Mouse (Mus musculus): Measurements from ENCODE around the gene Plekhn1. TPM values are rescaled to one million over a fixed set of nuclear protein-coding genes. Genes with fewer than 3 reads are reported as not detected.

The Plekhn1 gene
- polyA plus RNA-seq, 1 experiment from 2014 or later: 23.9 TPM

DNA sequence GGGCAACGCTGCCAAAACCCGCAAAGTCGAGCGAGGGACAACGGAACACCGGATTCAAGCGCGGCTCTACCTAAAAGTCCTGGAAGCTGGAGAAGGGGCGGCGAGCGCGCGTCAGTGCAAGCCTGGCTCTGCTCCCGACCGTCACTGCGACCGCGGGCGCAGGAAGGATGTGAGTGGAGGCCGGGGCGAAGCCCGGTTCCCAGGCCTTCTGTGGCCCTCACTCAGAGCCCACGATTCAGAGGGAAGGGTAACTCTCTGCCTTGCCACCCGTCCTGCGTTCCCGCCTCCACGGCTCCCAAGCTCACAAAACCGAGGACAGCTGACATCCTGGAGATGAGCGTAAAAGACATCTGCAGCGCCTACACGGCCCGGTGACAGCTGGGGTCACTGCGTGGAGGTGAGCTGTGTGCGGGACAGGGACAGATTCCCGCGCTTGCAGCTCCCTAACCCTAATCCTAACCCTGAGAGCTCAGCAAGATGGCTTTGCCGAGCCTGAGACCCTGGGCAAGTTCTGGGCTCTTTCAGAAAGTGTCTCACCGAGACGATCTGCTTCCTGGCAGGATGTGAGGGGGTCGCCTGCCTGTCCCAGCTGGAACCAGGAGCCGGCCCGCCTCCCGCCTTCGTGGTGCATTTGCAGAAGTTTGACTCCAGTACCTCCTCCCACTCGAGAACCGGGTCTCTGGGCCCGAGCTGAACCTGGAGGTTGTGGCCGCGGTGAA, 31.1 kb downstream of the Plekhn1 start:
- ATAC-seq (ENCODE audit: low read depth) (peak; percentile 69), DNase-seq (ENCODE audit: low spot score) (no peak)
- Histone ChIP-seq H3K9ac (ENCODE audit: low read depth, low read length) (peak overlapping the region; percentile 65), H3K27ac (replicated peaks; ENCODE audit: low read depth, low read length) (no peak overlapping the region; the same call in 1 of the 2 replicates), H3K36me3 (ENCODE audit: control insufficient read depth, insufficient read depth, low read length) (no peaks in the 10 kb centered on the region), H3K27me3 (replicated peaks; ENCODE audit: control insufficient read depth, insufficient read depth, low read length) (peaks cover 16% of the 10 kb centered on the region), H3K4me1 (ENCODE audit: control insufficient read depth, insufficient read depth, low read length) (0 out of 2 replicates have a peak, but pooled peaks cover 6% of the 10 kb centered on the region), H3K9me3 (ENCODE audit: control insufficient read depth, low read length) (no peaks in the 10 kb centered on the region), H3K4me2 (ENCODE audit: low read depth, low read length) (peak overlapping the region; percentile 98), H3K4me3 (ENCODE audit: low read depth, low read length) (peak overlapping the region; percentile 62)
- WGBS: under 1% methylated on average over 39 of the region's 49 CpGs

DNA sequence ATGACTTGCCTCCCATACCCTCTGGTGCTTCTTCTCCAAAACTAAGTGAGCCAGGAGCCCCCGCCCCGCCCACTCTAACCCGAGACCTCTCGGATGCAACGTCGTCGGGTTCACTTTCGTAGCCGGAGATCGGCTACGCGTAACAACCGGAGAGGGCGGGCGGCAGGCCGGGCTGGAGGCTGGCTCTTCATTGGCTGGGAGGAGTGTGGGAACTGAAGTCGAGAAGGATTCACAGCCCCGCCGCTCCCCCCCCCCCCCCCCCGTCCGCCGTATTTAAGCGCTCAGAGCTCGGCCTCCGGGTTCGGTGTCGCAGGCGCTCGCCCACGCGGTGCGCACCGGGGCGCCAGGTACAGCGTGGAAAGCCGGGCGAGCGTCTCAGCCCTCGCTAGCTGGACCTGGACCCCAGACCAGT, 31.6 kb downstream of the Plekhn1 start, which contains the start of gene AW011738:
AW011738 (plus strand) TSS at position 304 of the 412 bp plus-strand sequence.
- H3K4me2 ChIP-seq (ENCODE audit: low read depth, low read length): peak within 1 kb of the TSS; percentile 98
- H3K27ac ChIP-seq (replicated peaks; ENCODE audit: low read depth, low read length): no peak within 1 kb of the TSS; the same call in 1 of the 2 replicates
- 0% methylated on average over 22 of the region's 39 CpGs for WGBS
- H3K9ac ChIP-seq (ENCODE audit: low read depth, low read length): peak within 1 kb of the TSS; percentile 65
- H3K27me3 ChIP-seq (replicated peaks; ENCODE audit: control insufficient read depth, insufficient read depth, low read length): peaks cover 16% of the 10 kb centered on the region
- DNase-seq (ENCODE audit: low spot score) (peak; percentile 88), ATAC-seq (ENCODE audit: low read depth) (peak; percentile 88)
- no peaks in the 10 kb centered on the region for H3K36me3 ChIP-seq (ENCODE audit: control insufficient read depth, insufficient read depth, low read length)
- H3K9me3 ChIP-seq (ENCODE audit: control insufficient read depth, low read length): no peaks in the 10 kb centered on the region
- 0 out of 2 replicates have a peak, but pooled peaks cover 6% of the 10 kb centered on the region for H3K4me1 ChIP-seq (ENCODE audit: control insufficient read depth, insufficient read depth, low read length)
- peak within 1 kb of the TSS; percentile 62 for H3K4me3 ChIP-seq (ENCODE audit: low read depth, low read length)

DNA sequence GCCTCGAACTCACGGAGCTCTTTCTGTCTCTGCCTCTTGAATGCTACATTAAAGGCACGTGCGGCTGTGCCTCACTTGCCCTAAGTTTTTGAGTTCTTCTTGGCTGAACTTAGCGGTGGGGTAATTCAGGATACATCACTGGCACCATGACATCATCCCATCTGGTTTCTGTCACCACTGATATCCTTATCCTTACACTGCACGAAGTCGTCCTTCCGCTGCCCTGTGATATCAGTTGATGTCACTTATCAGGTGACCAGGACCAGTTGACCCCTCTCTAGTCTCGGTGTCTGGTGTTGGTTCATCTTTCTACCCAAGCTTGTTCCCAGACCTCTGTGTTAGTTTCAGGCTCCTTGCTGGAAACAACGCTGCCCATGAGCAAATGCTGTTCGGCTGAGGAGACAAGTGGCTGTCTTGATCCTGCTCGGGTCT, 32.2 kb downstream of the Plekhn1 start:
- no peak overlapping the region for H3K27ac ChIP-seq (replicated peaks; ENCODE audit: low read depth, low read length)

DNA sequence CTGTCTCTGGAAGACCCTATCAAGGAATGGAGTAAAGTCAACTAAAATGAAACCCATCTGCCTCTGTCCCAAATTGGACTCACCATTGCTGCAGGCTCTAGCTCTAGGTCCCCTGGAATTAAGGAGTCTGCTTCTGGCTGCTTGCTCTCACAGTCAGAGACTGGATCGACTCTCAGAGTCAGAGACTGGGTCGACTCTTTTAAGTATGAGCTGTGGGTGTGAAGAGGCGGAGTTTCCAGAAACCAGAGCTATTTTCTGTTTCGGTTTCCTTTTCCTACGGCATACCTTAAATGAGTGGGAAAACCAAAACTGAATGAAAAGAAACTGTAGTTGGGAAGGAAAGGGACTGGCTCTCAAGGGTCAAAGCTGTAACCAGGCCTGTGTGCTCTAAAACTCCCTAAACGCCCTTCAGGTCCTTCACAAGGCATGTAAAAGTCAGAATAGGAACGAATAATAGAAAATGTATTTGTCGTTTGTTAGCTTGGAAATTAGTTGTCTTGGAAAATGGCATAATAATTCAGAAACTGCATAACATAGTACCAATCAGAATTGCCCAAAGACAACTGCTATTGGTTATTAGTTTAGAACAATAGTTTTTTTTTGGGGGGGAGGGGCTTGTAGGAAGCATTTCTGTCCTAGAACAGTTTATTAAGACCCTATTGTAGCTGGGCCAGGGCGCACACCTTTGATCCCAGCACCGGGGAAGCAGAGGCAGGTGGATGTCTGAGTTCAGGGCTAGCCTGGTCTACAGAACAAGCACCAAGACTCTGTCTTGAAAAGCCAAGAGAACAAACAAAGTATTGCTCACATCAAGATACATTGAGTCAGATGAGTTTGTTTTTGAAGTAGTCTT, 33.8 kb downstream of the Plekhn1 start, which contains the start of gene Isg15:
Isg15 (minus strand) TSS at position 196 of the 853 bp plus-strand sequence.
- H3K9ac ChIP-seq (ENCODE audit: low read depth, low read length): no peak within 1 kb of the TSS
- 54% methylated on average over 10 of the region's 10 CpGs for WGBS

More for the DNA sequence above, 32.2 kb downstream of the Plekhn1 start:
- Histone ChIP-seq H3K4me3 (ENCODE audit: low read depth, low read length) (peak overlapping the region; percentile 62), H3K36me3 (ENCODE audit: control insufficient read depth, insufficient read depth, low read length) (no peaks in the 10 kb centered on the region), H3K9ac (ENCODE audit: low read depth, low read length) (no peak overlapping the region), H3K4me1 (ENCODE audit: control insufficient read depth, insufficient read depth, low read length) (0 out of 2 replicates have a peak, but pooled peaks cover 6% of the 10 kb centered on the region), H3K9me3 (ENCODE audit: control insufficient read depth, low read length) (no peaks in the 10 kb centered on the region), H3K4me2 (ENCODE audit: low read depth, low read length) (peak overlapping the region; percentile 98), H3K27me3 (replicated peaks; ENCODE audit: control insufficient read depth, insufficient read depth, low read length) (peaks cover 16% of the 10 kb centered on the region)
- DNase-seq (ENCODE audit: low spot score): no peak
- ATAC-seq (ENCODE audit: low read depth): no peak
- WGBS: 46% methylated on average over 12 of the region's 12 CpGs

DNA sequence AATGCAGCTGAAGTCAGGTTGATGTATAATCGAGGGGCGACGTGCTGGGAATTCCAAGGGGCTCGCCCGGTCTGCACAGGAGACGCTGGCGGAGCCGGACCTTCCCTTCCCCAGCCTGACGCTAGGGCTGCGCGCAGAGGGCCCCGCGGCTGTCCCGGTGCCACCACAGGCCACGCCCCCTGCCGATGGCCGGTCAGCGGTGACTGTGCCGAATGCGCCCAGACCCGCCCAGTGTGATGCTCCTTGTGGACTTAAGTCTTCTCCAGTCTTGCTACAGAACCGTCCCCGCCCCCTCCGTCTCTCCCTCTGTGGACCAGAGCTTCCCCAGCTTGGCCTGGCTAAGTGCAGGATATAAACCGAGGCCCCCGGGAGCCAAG, 36.8 kb downstream of the Plekhn1 start:
- H3K36me3 ChIP-seq (ENCODE audit: control insufficient read depth, insufficient read depth, low read length): peaks cover 16% of the 10 kb centered on the region
- whole genome bisulfite sequencing: under 1% methylated on average over 7 of the region's 26 CpGs
- peak overlapping the region; percentile 70 for H3K9ac ChIP-seq (ENCODE audit: low read depth, low read length)
- H3K4me3 ChIP-seq (ENCODE audit: low read depth, low read length): peak overlapping the region; percentile 87
- H3K4me2 ChIP-seq (ENCODE audit: low read depth, low read length): peak overlapping the region; percentile 98
- no peaks in the 10 kb centered on the region; the same call in 1 of the 2 replicates for H3K27me3 ChIP-seq (replicated peaks; ENCODE audit: control insufficient read depth, insufficient read depth, low read length)
- ATAC-seq (ENCODE audit: low read depth) (peak; percentile 90), DNase-seq (ENCODE audit: low spot score) (peak; percentile 92)
- peak overlapping the region; percentile 90 for H3K27ac ChIP-seq (replicated peaks; ENCODE audit: low read depth, low read length)
- H3K4me1 ChIP-seq (ENCODE audit: control insufficient read depth, insufficient read depth, low read length): peaks cover 20% of the 10 kb centered on the region
- H3K9me3 ChIP-seq (ENCODE audit: control insufficient read depth, low read length): no peaks in the 10 kb centered on the region

More for the DNA sequence above, 33.8 kb downstream of the Plekhn1 start, which contains the start of gene Isg15:
- Histone ChIP-seq H3K4me2 (ENCODE audit: low read depth, low read length) (0 out of 2 replicates have a peak within 1 kb of the TSS, but pooled peaks have one; percentile 10), H3K27ac (replicated peaks; ENCODE audit: low read depth, low read length) (no peak within 1 kb of the TSS), H3K4me3 (ENCODE audit: low read depth, low read length) (no peak within 1 kb of the TSS), H3K4me1 (ENCODE audit: control insufficient read depth, insufficient read depth, low read length) (peaks cover 10% of the 10 kb centered on the region; the same call in 1 of the 2 replicates), H3K36me3 (ENCODE audit: control insufficient read depth, insufficient read depth, low read length) (no peaks in the 10 kb centered on the region), H3K9me3 (ENCODE audit: control insufficient read depth, low read length) (no peaks in the 10 kb centered on the region), H3K27me3 (replicated peaks; ENCODE audit: control insufficient read depth, insufficient read depth, low read length) (peaks cover 16% of the 10 kb centered on the region)
- ATAC-seq (ENCODE audit: low read depth) (no peak), DNase-seq (ENCODE audit: low spot score) (peak; percentile 34)

DNA sequence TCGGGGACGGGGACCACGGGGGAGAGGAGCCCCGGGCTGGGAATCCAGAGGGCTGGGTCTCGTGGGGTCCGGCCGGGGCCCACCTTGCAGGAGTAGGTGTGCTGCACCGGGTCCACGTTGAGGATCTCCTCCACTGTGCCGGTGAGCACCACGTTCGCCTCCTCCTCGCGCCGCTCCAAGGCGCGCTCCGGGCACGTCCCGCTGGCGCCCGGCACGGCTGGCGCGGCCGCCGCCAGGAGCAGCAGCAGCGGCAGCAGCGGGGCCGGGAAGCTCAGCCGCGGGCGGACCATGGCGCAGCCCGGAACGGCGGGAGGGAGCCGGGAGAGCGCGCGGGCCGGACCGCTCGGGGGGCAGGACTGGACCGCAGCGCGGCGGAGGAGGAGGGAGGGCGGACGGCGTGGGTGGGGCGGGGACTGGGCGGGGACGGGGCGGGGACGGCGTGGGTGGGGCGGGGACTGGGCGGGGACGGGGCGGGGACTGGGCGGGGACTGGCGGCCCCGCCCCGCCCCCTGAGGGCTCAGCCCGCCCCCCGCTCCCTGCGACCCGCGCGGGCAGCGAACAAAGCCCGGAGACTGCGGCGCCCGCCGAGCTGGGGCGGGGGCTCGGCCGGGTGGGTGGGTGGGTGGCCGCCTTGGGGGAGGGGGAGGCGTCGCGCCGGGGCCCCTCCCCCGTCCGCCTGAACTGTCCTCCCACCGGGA, 37.4 kb downstream of the Plekhn1 start, which contains the start of gene Agrn:
Agrn (minus strand) TSS at position 358 of the 698 bp plus-strand sequence.
- peaks cover 20% of the 10 kb centered on the region for H3K36me3 ChIP-seq (ENCODE audit: control insufficient read depth, insufficient read depth, low read length)
- peak within 1 kb of the TSS; percentile 90 for H3K27ac ChIP-seq (replicated peaks; ENCODE audit: low read depth, low read length)
- H3K4me2 ChIP-seq (ENCODE audit: low read depth, low read length): peak within 1 kb of the TSS; percentile 98
- peak within 1 kb of the TSS; percentile 85 for H3K9ac ChIP-seq (ENCODE audit: low read depth, low read length)
- no peaks in the 10 kb centered on the region for H3K27me3 ChIP-seq (replicated peaks; ENCODE audit: control insufficient read depth, insufficient read depth, low read length)
- H3K4me1 ChIP-seq (ENCODE audit: control insufficient read depth, insufficient read depth, low read length): peaks cover 23% of the 10 kb centered on the region
- H3K9me3 ChIP-seq (ENCODE audit: control insufficient read depth, low read length): no peaks in the 10 kb centered on the region
- DNase-seq (ENCODE audit: low spot score): no peak
- H3K4me3 ChIP-seq (ENCODE audit: low read depth, low read length): peak within 1 kb of the TSS; percentile 87
- ATAC-seq (ENCODE audit: low read depth): peak; percentile 84
- WGBS: 0% methylated on average over 2 of the region's 88 CpGs

DNA sequence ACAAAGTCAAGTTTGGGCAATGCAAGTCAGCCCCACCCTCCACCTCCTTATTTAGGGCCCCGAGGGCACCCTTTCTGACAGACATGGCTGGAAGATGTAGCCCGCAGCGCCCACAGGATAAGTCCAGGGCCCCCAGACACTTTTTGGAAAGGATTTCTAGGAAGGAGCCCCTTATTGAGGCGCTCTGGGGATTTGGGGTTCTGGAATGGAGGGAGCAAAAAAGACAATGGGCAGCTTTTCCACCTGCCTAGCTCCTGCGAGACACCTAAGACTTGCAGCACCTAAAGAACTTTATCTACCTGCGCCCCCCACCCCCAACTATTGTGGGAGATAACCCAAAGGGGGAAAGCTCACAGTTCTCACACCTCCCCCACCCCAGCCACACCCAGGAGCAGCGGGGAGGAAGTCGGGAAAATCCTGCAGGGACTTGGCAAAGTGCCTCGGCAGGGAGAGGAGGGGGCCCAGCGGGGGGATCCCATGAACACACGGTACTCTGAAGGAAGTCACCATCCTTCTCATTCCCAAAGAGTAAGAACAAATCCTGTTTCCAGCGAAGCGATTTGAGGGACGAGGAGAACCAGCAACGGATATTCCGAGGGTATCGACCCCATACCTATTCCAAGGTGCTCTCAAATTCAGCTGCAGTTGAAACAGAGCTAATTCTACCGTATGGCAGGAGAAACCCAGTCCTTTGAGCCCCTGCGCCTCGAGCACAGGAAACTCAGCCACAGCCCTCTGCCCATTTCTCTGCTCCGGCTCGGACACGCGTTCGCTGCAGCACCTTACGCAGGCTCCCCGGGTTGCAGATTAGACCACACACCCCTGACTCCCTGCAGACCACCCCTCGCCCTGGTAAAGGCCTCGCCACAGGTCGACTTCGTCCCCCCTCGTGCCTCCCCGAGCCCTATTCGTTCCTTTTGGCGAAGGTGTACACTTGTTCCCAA, 38.5 kb downstream of the Plekhn1 start:
- peak overlapping the region; percentile 85 for H3K9ac ChIP-seq (ENCODE audit: low read depth, low read length)
- DNase-seq (ENCODE audit: low spot score): peak; percentile 86
- H3K4me1 ChIP-seq (ENCODE audit: control insufficient read depth, insufficient read depth, low read length): peaks cover 25% of the 10 kb centered on the region
- H3K27me3 ChIP-seq (replicated peaks; ENCODE audit: control insufficient read depth, insufficient read depth, low read length): no peaks in the 10 kb centered on the region
- 4% methylated on average over 35 of the region's 35 CpGs for WGBS
- no peaks in the 10 kb centered on the region for H3K9me3 ChIP-seq (ENCODE audit: control insufficient read depth, low read length)
- H3K27ac ChIP-seq (replicated peaks; ENCODE audit: low read depth, low read length): peak overlapping the region; percentile 70
- H3K4me3 ChIP-seq (ENCODE audit: low read depth, low read length): peak overlapping the region; percentile 87
- H3K4me2 ChIP-seq (ENCODE audit: low read depth, low read length): peak overlapping the region; percentile 98
- ATAC-seq (ENCODE audit: low read depth): no peak
- peaks cover 28% of the 10 kb centered on the region for H3K36me3 ChIP-seq (ENCODE audit: control insufficient read depth, insufficient read depth, low read length)
